Mouse (Mus musculus): Measurements from ENCODE around the gene Ces2h. TPM values are rescaled to one million over a fixed set of nuclear protein-coding genes. Genes with fewer than 3 reads are reported as not detected.

The Ces2h gene
- not detected in 2 replicates for polyA plus RNA-seq (2021; fragmentation: Nextera tagmentation)
- long read RNA-seq, experiment 1 = 0 reads
- long read RNA-seq, experiment 2 = 0 reads

DNA sequence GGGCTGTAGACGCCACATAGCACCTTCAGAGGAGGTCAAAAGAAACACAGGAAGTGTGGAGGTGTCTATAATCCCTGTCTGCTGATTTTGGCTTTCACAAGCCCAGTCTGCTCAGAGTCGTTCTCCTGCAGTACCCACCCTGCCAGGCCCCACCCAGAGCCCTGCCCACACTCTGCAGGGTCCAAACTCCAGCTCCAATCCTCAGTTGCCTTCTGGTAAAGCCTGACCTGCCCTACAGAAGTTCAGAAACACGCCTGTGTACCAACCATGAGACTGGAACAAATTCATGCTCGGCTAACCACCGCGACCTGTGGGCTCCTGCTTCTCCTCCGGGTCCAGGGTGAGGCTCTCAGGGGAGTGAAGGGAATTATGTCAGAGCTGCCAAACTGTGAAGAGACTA, at the start of gene Ces2h:
Gene Ces2h (plus strand): TSS at position 268 of the 400 bp plus-strand sequence.

DNA sequence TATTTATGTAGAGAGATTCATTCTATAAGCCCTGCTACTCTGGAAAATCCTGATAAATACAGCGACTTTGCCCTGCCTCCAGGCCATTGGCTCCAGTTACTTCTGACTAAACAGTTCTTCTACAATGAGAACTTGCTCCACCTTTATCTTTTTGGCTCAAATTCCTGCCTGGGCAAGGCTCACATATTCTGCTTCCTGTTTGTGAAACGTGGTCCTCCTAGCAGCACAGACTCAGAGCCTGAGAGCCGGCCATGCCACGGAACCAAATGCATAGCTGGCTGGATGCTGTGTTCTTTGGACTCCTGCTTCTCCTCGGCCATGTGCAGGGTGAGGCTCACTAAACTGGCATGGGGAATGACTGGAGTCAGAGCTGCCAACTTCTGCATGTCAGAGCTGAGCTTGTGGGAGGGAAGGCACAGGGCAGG, 39.1 kb upstream of the Ces2h start, which contains the start of gene Ces2g:
Gene Ces2g (plus strand): TSS at position 182 of the 425 bp plus-strand sequence.

GRCm38 (mm10) chr8:105048371-105048854, 47.8 kb downstream of the Ces2h start, which contains the start of gene Ces3a:
Ces3a (plus strand) TSS chr8:105048601.

Other genes starting within 250 kb of the Ces2h start
- gene Ces2b, start 169.3 kb upstream of the Ces2h start, polyA plus RNA-seq (2021; fragmentation: Nextera tagmentation) = 0.08 and 0.10 TPM in 2 replicates
- not detected in 2 replicates for gene Ces2c, start 153.8 kb upstream of the Ces2h start, polyA plus RNA-seq (2021; fragmentation: Nextera tagmentation)
- gene Ces2e, start 74.6 kb upstream of the Ces2h start, polyA plus RNA-seq (2021; fragmentation: Nextera tagmentation) = not detected in 2 replicates
- not detected in 2 replicates for gene Ces2f, start 53.5 kb upstream of the Ces2h start, polyA plus RNA-seq (2021; fragmentation: Nextera tagmentation)
- gene Ces2g, start 39.1 kb upstream of the Ces2h start, polyA plus RNA-seq (2021; fragmentation: Nextera tagmentation) = 0.13 and 0.28 TPM in 2 replicates
- not detected in 2 replicates for gene Ces3a, start 47.7 kb downstream of the Ces2h start, polyA plus RNA-seq (2021; fragmentation: Nextera tagmentation)
- gene Ces3b, start 82.9 kb downstream of the Ces2h start, polyA plus RNA-seq (2021; fragmentation: Nextera tagmentation) = not detected in 2 replicates
- not detected in 2 replicates for gene Ces4a, start 130.9 kb downstream of the Ces2h start, polyA plus RNA-seq (2021; fragmentation: Nextera tagmentation)
- 8.5 and 10.8 TPM in 2 replicates for gene Cbfb, start 169.8 kb downstream of the Ces2h start, polyA plus RNA-seq (2021; fragmentation: Nextera tagmentation)
- gene D230025D16Rik, start 224.3 kb downstream of the Ces2h start, polyA plus RNA-seq (2021; fragmentation: Nextera tagmentation) = 22.2 and 27.3 TPM in 2 replicates

Measured in left cerebral cortex, adult 6 months (tissue).